Mouse (Mus musculus) splenic B cell, adult 2 months (primary cell): ENCODE measurements around the gene Shank2.

ENCODE experiments used
- DNase-seq: peaks from one replicate; pipeline ENCODE4 v3.0.0-alpha.2; 2011; ENCODE audit warnings: low read depth, low spot score
- H3K27me3 ChIP-seq: 2 replicates; pipeline ENCODE4 v1.6.1; 2012; ENCODE audit warnings: mild to moderate bottlenecking, low read length, moderate library complexity, mixed read lengths; ENCODE audit not compliant: control insufficient read depth, poor library complexity, insufficient read depth, severe bottlenecking
- H3K36me3 ChIP-seq: 2 replicates; pipeline ENCODE4 v1.6.1; 2012; ENCODE audit warnings: mild to moderate bottlenecking, low read length, moderate library complexity, mixed read lengths; ENCODE audit not compliant: control insufficient read depth, poor library complexity, insufficient read depth, severe bottlenecking

The Shank2 gene

GRCm38 (mm10) chr7:144411967-144412906 is 410.5 kb downstream of the Shank2 start:
- no peak for DNase-seq
- no peaks in the 10 kb centered on the region for H3K27me3 ChIP-seq
- no peaks in the 10 kb centered on the region for H3K36me3 ChIP-seq

GRCm38 (mm10) chr7:144414632-144415031 is 412.9 kb downstream of the Shank2 start:
- Histone ChIP-seq H3K27me3 (no peaks in the 10 kb centered on the region), H3K36me3 (no peaks in the 10 kb centered on the region)
- no peak for DNase-seq

GRCm38 (mm10) chr7:144415795-144416194 is 414.1 kb downstream of the Shank2 start:
- no peak for DNase-seq
- H3K36me3 ChIP-seq: no peaks in the 10 kb centered on the region

GRCm38 (mm10) chr7:144417234-144417633 is 415.5 kb downstream of the Shank2 start:
- no peaks in the 10 kb centered on the region for H3K36me3 ChIP-seq
- DNase-seq: no peak

More at GRCm38 (mm10) chr7:144415795-144416194, 414.1 kb downstream of the Shank2 start:
- no peaks in the 10 kb centered on the region for H3K27me3 ChIP-seq

GRCm38 (mm10) chr7:144417644-144418343 is 416.1 kb downstream of the Shank2 start:
- DNase-seq: no peak
- Histone ChIP-seq H3K27me3 (no peaks in the 10 kb centered on the region), H3K36me3 (no peaks in the 10 kb centered on the region)

More at GRCm38 (mm10) chr7:144417234-144417633, 415.5 kb downstream of the Shank2 start:
- no peaks in the 10 kb centered on the region for H3K27me3 ChIP-seq

GRCm38 (mm10) chr7:144420552-144420951 is 418.8 kb downstream of the Shank2 start:
- H3K27me3 ChIP-seq: no peaks in the 10 kb centered on the region
- DNase-seq: no peak
- no peaks in the 10 kb centered on the region for H3K36me3 ChIP-seq

GRCm38 (mm10) chr7:144421478-144421877 is 419.8 kb downstream of the Shank2 start:
- Histone ChIP-seq H3K27me3 (no peaks in the 10 kb centered on the region), H3K36me3 (no peaks in the 10 kb centered on the region)
- no peak for DNase-seq

- H3K36me3 ChIP-seq: no peaks in the 10 kb centered on the region
- DNase-seq: peak; percentile 54
- H3K27me3 ChIP-seq: no peaks in the 10 kb centered on the region
Observed at GRCm38 (mm10) chr7:144425953-144426352, 424.2 kb downstream of the Shank2 start.

GRCm38 (mm10) chr7:144426594-144426993 is 424.9 kb downstream of the Shank2 start:
- no peak for DNase-seq
- Histone ChIP-seq H3K27me3 (no peaks in the 10 kb centered on the region), H3K36me3 (no peaks in the 10 kb centered on the region)

- Histone ChIP-seq H3K36me3 (no peaks in the 10 kb centered on the region), H3K27me3 (no peaks in the 10 kb centered on the region)
- DNase-seq: peak; percentile 40
Observed at GRCm38 (mm10) chr7:144427460-144427859, 425.7 kb downstream of the Shank2 start.

GRCm38 (mm10) chr7:144432920-144433319 is 431.2 kb downstream of the Shank2 start:
- H3K36me3 ChIP-seq: no peaks in the 10 kb centered on the region
- DNase-seq: no peak
- H3K27me3 ChIP-seq: no peaks in the 10 kb centered on the region

GRCm38 (mm10) chr7:144438811-144439210 is 437.1 kb downstream of the Shank2 start:
- no peaks in the 10 kb centered on the region for H3K27me3 ChIP-seq
- DNase-seq: no peak

GRCm38 (mm10) chr7:144441466-144441865 is 439.7 kb downstream of the Shank2 start:
- H3K36me3 ChIP-seq: no peaks in the 10 kb centered on the region
- DNase-seq: no peak
- no peaks in the 10 kb centered on the region for H3K27me3 ChIP-seq

More at GRCm38 (mm10) chr7:144438811-144439210, 437.1 kb downstream of the Shank2 start:
- H3K36me3 ChIP-seq: no peaks in the 10 kb centered on the region

GRCm38 (mm10) chr7:144441976-144442375 is 440.2 kb downstream of the Shank2 start:
- DNase-seq: no peak
- H3K36me3 ChIP-seq: no peaks in the 10 kb centered on the region
- H3K27me3 ChIP-seq: no peaks in the 10 kb centered on the region

- H3K27me3 ChIP-seq: no peaks in the 10 kb centered on the region
- peak; percentile 67 for DNase-seq
- no peaks in the 10 kb centered on the region for H3K36me3 ChIP-seq
Observed at GRCm38 (mm10) chr7:144444788-144445187, 443.1 kb downstream of the Shank2 start.
